Mouse (Mus musculus): Measurements from ENCODE around the gene Abcb1a. TPM values are rescaled to one million over a fixed set of nuclear protein-coding genes. Genes with fewer than 3 reads are reported as not detected.
"Not testable (repeated sequence)": the region's sequence is repeated elsewhere in the genome, so short reads cannot be mapped to it uniquely, and the experiment has no call there.

The Abcb1a gene
- total RNA-seq, 2 experiments from 2014 or later, result 17.3 to 18.1 TPM

GRCm38 (mm10) chr5:8722867-8723266 is 63.0 kb downstream of the Abcb1a start:
- no peak for DNase-seq (ENCODE audit: low spot score in 2 of 2)

GRCm38 (mm10) chr5:8727760-8728159 is 67.9 kb downstream of the Abcb1a start:
- no peak for DNase-seq (ENCODE audit: low spot score in 2 of 2)

GRCm38 (mm10) chr5:8732639-8733038 is 72.8 kb downstream of the Abcb1a start:
- DNase-seq (ENCODE audit: low spot score in 2 of 2), result no peak

GRCm38 (mm10) chr5:8733307-8733706 is 73.4 kb downstream of the Abcb1a start:
- DNase-seq (ENCODE audit: low spot score in 2 of 2), result not testable (repeated sequence)

GRCm38 (mm10) chr5:8736389-8736788 is 76.5 kb downstream of the Abcb1a start:
- no peak for DNase-seq (ENCODE audit: low spot score in 2 of 2)

- no peak for DNase-seq (ENCODE audit: low spot score in 2 of 2)
Observed at GRCm38 (mm10) chr5:8737062-8737461, 77.2 kb downstream of the Abcb1a start.

- not testable (repeated sequence) for DNase-seq (ENCODE audit: low spot score in 2 of 2)
Observed at GRCm38 (mm10) chr5:8747244-8747643, 87.4 kb downstream of the Abcb1a start.

GRCm38 (mm10) chr5:8772866-8773265 is 113.0 kb downstream of the Abcb1a start:
- no peak for DNase-seq (ENCODE audit: low spot score in 2 of 2)

GRCm38 (mm10) chr5:8778311-8778710 is 118.4 kb downstream of the Abcb1a start:
- no peak for DNase-seq (ENCODE audit: low spot score in 2 of 2)

GRCm38 (mm10) chr5:8778751-8779150 is 118.9 kb downstream of the Abcb1a start:
- no peak for DNase-seq (ENCODE audit: low spot score in 2 of 2)

- no peak for DNase-seq (ENCODE audit: low spot score in 2 of 2)
Observed at GRCm38 (mm10) chr5:8792281-8792680, 132.4 kb downstream of the Abcb1a start.

Other genes with a start within 250 kb of the Abcb1a start
- 1 to 10 TPM; 2.9 to 4.1 TPM for gene Dbf4, start 237.4 kb upstream of the Abcb1a start, total RNA-seq (2021)
- gene Slc25a40, start 237.2 kb upstream of the Abcb1a start, total RNA-seq (2021), result 10 to 100 TPM; 12.3 to 13.0 TPM
- gene Rundc3b, start 37.1 kb upstream of the Abcb1a start, total RNA-seq (2021), result 10 to 100 TPM; 32.5 to 33.1 TPM
- 1 to 10 TPM; 2.9 to 5.4 TPM for gene Abcb1b, start 138.1 kb downstream of the Abcb1a start, total RNA-seq (2021)
- 1 to 10 TPM; 4.2 to 5.5 TPM for gene Abcb4, start 233.6 kb downstream of the Abcb1a start, total RNA-seq (2021)